Mouse (Mus musculus) kidney, adult 2 months (tissue): ENCODE data around the gene Hcn2. TPM values are rescaled to one million over a fixed set of nuclear protein-coding genes. Genes with fewer than 3 reads are reported as not detected.
A peak's percentile ranks its signal among the peaks of the same experiment; 100 is the strongest.

Source experiments
- DNase-seq: peaks from one replicate; pipeline ENCODE4 v3.0.0; 2021
- H3K27ac ChIP-seq: fragments of 200-500 bp; 2 replicates; pipeline ENCODE4 v1.5.1; 2012; ENCODE audit warnings: low read depth, low read length, control low read depth, inconsistent platforms; ENCODE audit not compliant: insufficient read depth
- H3K27me3 ChIP-seq: fragments of 200-500 bp; replicated peaks from 2 replicates; pipeline ENCODE4 v1.6.1; 2012; ENCODE audit warnings: mild to moderate bottlenecking, moderate library complexity, low read length, inconsistent platforms; ENCODE audit not compliant: control insufficient read depth, insufficient read depth
- H3K36me3 ChIP-seq: fragments of 200-500 bp; 2 replicates; pipeline ENCODE4 v1.6.1; 2012; ENCODE audit warnings: mild to moderate bottlenecking, moderate library complexity, low read length, inconsistent platforms; ENCODE audit not compliant: control insufficient read depth, insufficient read depth
- H3K4me1 ChIP-seq: fragments of 200-500 bp; 2 replicates; pipeline ENCODE4 v1.6.1; 2011; ENCODE audit warnings: low read length; ENCODE audit not compliant: control insufficient read depth, insufficient read depth
- H3K4me3 ChIP-seq: fragments of 200-500 bp; 2 replicates; pipeline ENCODE4 v1.5.1; 2011; ENCODE audit warnings: mild to moderate bottlenecking, low read depth, low read length, control low read depth; ENCODE audit not compliant: insufficient read depth
- CTCF ChIP-seq: fragments of 200-500 bp; conservative IDR thresholded peaks from 2 replicates; pipeline ENCODE4 v1.5.1; 2011; ENCODE audit warnings: low read depth, mild to moderate bottlenecking, control low read depth, low read length, moderate library complexity, mixed read lengths; ENCODE audit not compliant: insufficient read depth, insufficient read length
- POLR2A ChIP-seq: fragments of 200-500 bp; IDR thresholded peaks from one replicate; pipeline ENCODE4 v1.6.1; 2011; ENCODE audit warnings: low read depth, low read length, control low read depth
- WGBS: fragments of 180-500 bp; shearing (Covaris S2); methylation state at CpG from one replicate; pipeline ENCODE4 v1.1.7; 2018; 5-methylcytosine and 5-hydroxymethylcytosine counted together
- polyA plus RNA-seq: library from polyadenylated mRNA; depleted of rRNA; stranded (reverse); fragments of >200 nt; gene quantifications from 2 replicates; pipeline ENCODE4 v1.2.3, GENCODE M21; 2012; rRNA removed

Gene Hcn2
- polyA plus RNA-seq, 1 experiment: 1.5 TPM

- TF ChIP-seq POLR2A: no peak
- no peak for TF ChIP-seq CTCF
- Histone ChIP-seq H3K27me3 (no peaks in the 10 kb centered on the region), H3K27ac (no peak overlapping the region), H3K4me1 (no peaks in the 10 kb centered on the region), H3K36me3 (no peaks in the 10 kb centered on the region), H3K4me3 (no peak overlapping the region)
- WGBS: 82% methylated on average over 5 of the region's 5 CpGs
- DNase-seq: no peak
These were observed 65.5 kb downstream of the Hcn2 start for GRCm38 (mm10) chr10:79781956-79782355.

- no peaks in the 10 kb centered on the region for H3K27me3 ChIP-seq
- TF ChIP-seq POLR2A (no peak), CTCF (peak; percentile 55; the same call in 1 of the 2 replicates)
- no peak overlapping the region for H3K27ac ChIP-seq
- 46% methylated on average over 7 of the region's 7 CpGs for WGBS
- no peaks in the 10 kb centered on the region for H3K36me3 ChIP-seq
- H3K4me1 ChIP-seq: no peaks in the 10 kb centered on the region
- no peak overlapping the region for H3K4me3 ChIP-seq
- peak; percentile 48 for DNase-seq
These were observed 66.6 kb downstream of the Hcn2 start for GRCm38 (mm10) chr10:79783050-79783449.

- Histone ChIP-seq H3K4me3 (no peak overlapping the region), H3K27ac (no peak overlapping the region), H3K36me3 (no peaks in the 10 kb centered on the region), H3K27me3 (no peaks in the 10 kb centered on the region), H3K4me1 (no peaks in the 10 kb centered on the region)
- 58% methylated on average over 27 of the region's 27 CpGs for WGBS
- no peak for DNase-seq
- TF ChIP-seq POLR2A (no peak), CTCF (peak; percentile 52)
These were observed 67.7 kb downstream of the Hcn2 start for GRCm38 (mm10) chr10:79783920-79784800.

Other genes with a start within 250 kb of the Hcn2 start
- gene Vmn2r83, start 247.9 kb upstream of the Hcn2 start, polyA plus RNA-seq: not detected in 2 replicates
- 58.1 and 66.2 TPM in 2 replicates for gene Plpp2, start 182.8 kb upstream of the Hcn2 start, polyA plus RNA-seq
- 35.0 and 45.0 TPM in 2 replicates for gene Mier2, start 161.4 kb upstream of the Hcn2 start, polyA plus RNA-seq
- gene Theg, start 129.3 kb upstream of the Hcn2 start, polyA plus RNA-seq: 0.05 TPM in 1 of 2 replicates, not detected in the other
- 0.03 and 0.07 TPM in 2 replicates for gene C2cd4c, start 102.6 kb upstream of the Hcn2 start, polyA plus RNA-seq
- 0.97 and 1.6 TPM in 2 replicates for gene Shc2, start 78.7 kb upstream of the Hcn2 start, polyA plus RNA-seq
- 0.17 TPM in 1 of 2 replicates, not detected in the other for gene Odf3l2, start 70.9 kb upstream of the Hcn2 start, polyA plus RNA-seq
- gene Madcam1, start 52.1 kb upstream of the Hcn2 start, polyA plus RNA-seq: 0.44 TPM in 1 of 2 replicates, not detected in the other
- gene Tpgs1, start 47.3 kb upstream of the Hcn2 start, polyA plus RNA-seq: 60.3 and 75.2 TPM in 2 replicates
- 159 and 183 TPM in 2 replicates for gene Cdc34, start 34.4 kb upstream of the Hcn2 start, polyA plus RNA-seq
- gene Gzmm, start 27.6 kb upstream of the Hcn2 start, polyA plus RNA-seq: 0.34 and 0.94 TPM in 2 replicates
- gene Bsg, start 12.1 kb upstream of the Hcn2 start, polyA plus RNA-seq: 825 and 914 TPM in 2 replicates
- 66.3 and 77.9 TPM in 2 replicates for gene Polrmt, start 29.9 kb downstream of the Hcn2 start, polyA plus RNA-seq
- not detected in 2 replicates for gene Fgf22, start 38.4 kb downstream of the Hcn2 start, polyA plus RNA-seq
- 90.2 and 122 TPM in 2 replicates for gene Rnf126, start 50.3 kb downstream of the Hcn2 start, polyA plus RNA-seq
- 17.0 and 24.1 TPM in 2 replicates for gene Fstl3, start 60.6 kb downstream of the Hcn2 start, polyA plus RNA-seq
- gene Prss57, start 74.3 kb downstream of the Hcn2 start, polyA plus RNA-seq: 0.03 and 0.08 TPM in 2 replicates
- gene Palm, start 76.9 kb downstream of the Hcn2 start, polyA plus RNA-seq: 110 and 121 TPM in 2 replicates
- gene Misp, start 104.4 kb downstream of the Hcn2 start, polyA plus RNA-seq: 17.9 and 19.9 TPM in 2 replicates
- 184 and 198 TPM in 2 replicates for gene Ptbp1, start 137.8 kb downstream of the Hcn2 start, polyA plus RNA-seq
- gene Prtn3, start 157.8 kb downstream of the Hcn2 start, polyA plus RNA-seq: 0.67 and 0.99 TPM in 2 replicates
- gene Plppr3, start 158.0 kb downstream of the Hcn2 start, polyA plus RNA-seq: 2.7 and 3.2 TPM in 2 replicates
- gene Elane, start 169.6 kb downstream of the Hcn2 start, polyA plus RNA-seq: 0.10 TPM in 1 of 2 replicates, not detected in the other
- 1,335 and 2,389 TPM in 2 replicates for gene Cfd, start 174.2 kb downstream of the Hcn2 start, polyA plus RNA-seq
- gene Med16, start 192.3 kb downstream of the Hcn2 start, polyA plus RNA-seq: 57.1 and 75.4 TPM in 2 replicates
- gene Gm26602, start 194.2 kb downstream of the Hcn2 start, polyA plus RNA-seq: not detected in 2 replicates
- gene Kiss1r, start 200.3 kb downstream of the Hcn2 start, polyA plus RNA-seq: 5.6 and 9.2 TPM in 2 replicates
- 146 and 154 TPM in 2 replicates for gene R3hdm4, start 204.6 kb downstream of the Hcn2 start, polyA plus RNA-seq
- gene Arid3a, start 210.4 kb downstream of the Hcn2 start, polyA plus RNA-seq: 6.7 and 8.1 TPM in 2 replicates
- 60.4 and 67.5 TPM in 2 replicates for gene Wdr18, start 243.5 kb downstream of the Hcn2 start, polyA plus RNA-seq